Mouse (Mus musculus): ENCODE measurements around the gene Tmem80.

DNA sequence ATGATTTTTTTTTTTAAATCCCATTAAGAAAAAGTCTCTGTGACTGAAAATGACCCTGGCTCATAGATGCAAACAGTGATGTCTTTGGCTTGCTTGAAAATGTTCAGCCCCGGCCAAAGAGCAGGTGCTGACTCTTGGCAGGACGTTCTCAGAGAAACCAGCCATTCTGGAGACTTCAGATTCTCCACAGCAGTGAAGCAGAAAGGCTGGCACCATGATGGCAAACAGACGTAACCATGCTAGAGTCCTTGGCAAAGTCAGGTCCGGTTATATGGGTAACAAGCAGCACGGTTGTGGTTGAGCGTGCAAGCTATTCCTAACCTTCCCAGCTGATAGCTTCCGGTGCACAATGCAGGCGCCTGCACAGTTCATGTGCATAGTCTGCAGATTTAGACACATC, 28.4 kb upstream of the Tmem80 start:
- no peak for TF ChIP-seq GATA1 (IDR thresholded peaks at IDR 0.05; ENCODE audit: low read length)
- no peak for TF ChIP-seq TAL1 (IDR thresholded peaks at IDR 0.05; ENCODE audit: low read length)
